Mouse (Mus musculus) adrenal gland, adult (tissue): ENCODE results near the gene Cacna1b.

Experiments
- DNase-seq, 2 experiments: peaks; one replicate each; pipeline ENCODE4 v3.0.0; 2022 to 2023; ENCODE audit warnings: low spot score in 1 of 2; ENCODE audit not compliant: inconsistent age in 2 of 2

Gene Cacna1b

GRCm38 (mm10) chr2:24659150-24659775 is 103.7 kb downstream of the Cacna1b start:
- DNase-seq = no peak

GRCm38 (mm10) chr2:24648503-24648902 is 114.4 kb downstream of the Cacna1b start:
- no peak for DNase-seq

- no peak for DNase-seq
Observed at GRCm38 (mm10) chr2:24646452-24647146, 116.4 kb downstream of the Cacna1b start.

- no peak for DNase-seq
Observed at GRCm38 (mm10) chr2:24642834-24643233, 120.1 kb downstream of the Cacna1b start.

GRCm38 (mm10) chr2:24638102-24638954 is 124.6 kb downstream of the Cacna1b start:
- no peak for DNase-seq

GRCm38 (mm10) chr2:24633645-24634044 is 129.3 kb downstream of the Cacna1b start:
- no peak for DNase-seq

- no peak for DNase-seq
Observed at GRCm38 (mm10) chr2:24617141-24617540, 145.8 kb downstream of the Cacna1b start.

GRCm38 (mm10) chr2:24609789-24610188 is 153.2 kb downstream of the Cacna1b start:
- DNase-seq = no peak

GRCm38 (mm10) chr2:24608765-24609138 is 154.2 kb downstream of the Cacna1b start:
- no peak for DNase-seq

- DNase-seq = no peak
Observed at GRCm38 (mm10) chr2:24607905-24608764, 154.8 kb downstream of the Cacna1b start.

- no peak for DNase-seq
Observed at GRCm38 (mm10) chr2:24606531-24606930, 156.4 kb downstream of the Cacna1b start.

GRCm38 (mm10) chr2:24605096-24605495 is 157.9 kb downstream of the Cacna1b start:
- no peak for DNase-seq

- no peak for DNase-seq
Observed at GRCm38 (mm10) chr2:24589426-24589825, 173.5 kb downstream of the Cacna1b start.

GRCm38 (mm10) chr2:24587999-24588398 is 175.0 kb downstream of the Cacna1b start:
- DNase-seq = no peak

GRCm38 (mm10) chr2:24574616-24575015 is 188.3 kb downstream of the Cacna1b start:
- peak; percentile 27 to 74 for DNase-seq

GRCm38 (mm10) chr2:24570917-24571316 is 192.0 kb downstream of the Cacna1b start:
- no peak for DNase-seq

- DNase-seq = peak in 1 of 2 experiments; percentile 81
Observed at GRCm38 (mm10) chr2:24568555-24568954, 194.4 kb downstream of the Cacna1b start.

- DNase-seq = peak; percentile 27 to 67
Observed at GRCm38 (mm10) chr2:24562547-24563290, 200.2 kb downstream of the Cacna1b start.

- DNase-seq = no peak
Observed at GRCm38 (mm10) chr2:24561946-24562345, 201.0 kb downstream of the Cacna1b start.

GRCm38 (mm10) chr2:24560201-24560600 is 202.8 kb downstream of the Cacna1b start:
- no peak for DNase-seq
